Mouse (Mus musculus): Measurements from ENCODE around the gene Gm17428.

- TF ChIP-seq CTCF (IDR thresholded peaks at IDR 0.05; ENCODE audit: control insufficient read depth, insufficient read depth, low read length) (no peak), POLR2A (IDR thresholded peaks at IDR 0.05; ENCODE audit: borderline replicate concordance, control insufficient read depth, low read depth, low read length) (no peak)
Observed at GRCm38 (mm10) chr14:54981934-54982333, 5.2 kb downstream of the Gm17428 start.
